Comparison of ENCODE assay signal across 9 mouse cellular contexts in genomic region chr14:25554781-25555180, GRCm38 (mm10).
A peak's percentile ranks its signal among the peaks of the same experiment; 100 is the strongest.
DNase-seq lines count a peak whose midpoint lies in the region; ATAC-seq lines count a peak whose summit lies in the region.
"Had no signal": no experiment of that assay in that cellular context is flagged by ENCODE, and none has a peak within 500 bp of the region (broad histone marks: within the 10 kb centered on the region; RNA-seq: fewer than 3 reads in every experiment).

No protein-coding gene starts in this region.

- no peak overlapping the region for H3K9ac ChIP-seq in liver, embryonic 12.5 days
- no peak overlapping the region for H3K9ac ChIP-seq in limb, embryonic 12.5 days (replicated peaks)
- H3K9ac ChIP-seq in stomach, embryonic 14.5 days (replicated peaks; ENCODE audit: low read depth, low read length), result no peak overlapping the region

- H3K4me2 ChIP-seq in liver, embryonic 12.5 days, result no peak overlapping the region
- H3K4me2 ChIP-seq in limb, embryonic 12.5 days, result peak overlapping the region; percentile 28; the same call in 1 of the 2 replicates
- H3K4me2 ChIP-seq in stomach, embryonic 14.5 days (replicated peaks; ENCODE audit: low read depth, low read length), result no peak overlapping the region

- 0 out of 2 replicates have a peak, but pooled peaks have one; percentile 16 for ATAC-seq in liver, embryonic 12.5 days
- no peak for ATAC-seq in limb, embryonic 12.5 days (ENCODE audit: insufficient number of reproducible peaks, insufficient read depth, low FRiP score, low TSS enrichment, low read depth)
- no peak for ATAC-seq in stomach, embryonic 14.5 days (ENCODE audit: insufficient number of reproducible peaks, insufficient read depth, low FRiP score, low read depth)

- H3K9me3 ChIP-seq in liver, embryonic 12.5 days (replicated peaks), result no peaks in the 10 kb centered on the region
- no peaks in the 10 kb centered on the region for H3K9me3 ChIP-seq in limb, embryonic 12.5 days
- H3K9me3 ChIP-seq in stomach, embryonic 14.5 days (ENCODE audit: control insufficient read depth, low read depth, low read length), result no peaks in the 10 kb centered on the region

- peaks cover 45% of the 10 kb centered on the region for H3K4me1 ChIP-seq in liver, embryonic 12.5 days
- peaks cover 86% of the 10 kb centered on the region for H3K4me1 ChIP-seq in limb, embryonic 12.5 days (replicated peaks)
- peaks cover 47% of the 10 kb centered on the region for H3K4me1 ChIP-seq in stomach, embryonic 14.5 days (ENCODE audit: control insufficient read depth, insufficient read depth, low read length)

- no peak overlapping the region for H3K27ac ChIP-seq in liver, embryonic 12.5 days
- H3K27ac ChIP-seq in limb, embryonic 12.5 days, result peak overlapping the region; percentile 66
- peak overlapping the region; percentile 40; the same call in 1 of the 2 replicates for H3K27ac ChIP-seq in stomach, embryonic 14.5 days (ENCODE audit: low read length)

- DNase-seq in adrenal gland, adult 2 months, result peak; percentile 77
- DNase-seq in adrenal gland, postnatal 10 days, result no peak
- DNase-seq in liver, result no peak
- DNase-seq in right cerebral cortex, postnatal 14 days, result no peak
- DNase-seq in urinary bladder, postnatal 10 days (ENCODE audit: low spot score), result no peak
- DNase-seq: kidney, adult 11 months had no signal

- no peak overlapping the region for H3K4me3 ChIP-seq in liver, embryonic 12.5 days
- H3K4me3 ChIP-seq in limb, embryonic 12.5 days (replicated peaks), result no peak overlapping the region
- H3K4me3 ChIP-seq in stomach, embryonic 14.5 days (ENCODE audit: low read depth, low read length), result no peak overlapping the region

- H3K36me3 ChIP-seq in liver, embryonic 12.5 days, result peaks cover 9% of the 10 kb centered on the region
- H3K36me3 ChIP-seq in limb, embryonic 12.5 days, result peaks cover 49% of the 10 kb centered on the region
- H3K36me3 ChIP-seq in stomach, embryonic 14.5 days (ENCODE audit: control insufficient read depth, insufficient read depth, low read length), result peaks cover 5% of the 10 kb centered on the region; the same call in 1 of the 2 replicates

- 59% methylated on average over 8 of the region's 8 CpGs for WGBS in liver, embryonic 12.5 days (ENCODE audit: insufficient replicate concordance)
- 10% methylated on average over 8 of the region's 8 CpGs for WGBS in limb, embryonic 12.5 days
- 23% methylated on average over 7 of the region's 8 CpGs for WGBS in stomach, embryonic 14.5 days

- H3K27me3 ChIP-seq in liver, embryonic 12.5 days (replicated peaks), result no peaks in the 10 kb centered on the region
- no peaks in the 10 kb centered on the region for H3K27me3 ChIP-seq in limb, embryonic 12.5 days
- no peaks in the 10 kb centered on the region for H3K27me3 ChIP-seq in stomach, embryonic 14.5 days (ENCODE audit: control insufficient read depth, insufficient read depth, low read length)
